Mouse (Mus musculus) embryo, embryonic 11 days (tissue): ENCODE data around the gene G430095P16Rik.

Source experiments
- DNase-seq: peaks from one replicate; pipeline ENCODE4 v3.0.0-alpha.2; 2015

The G430095P16Rik gene

GRCm38 (mm10) chr8:84772628-84773027, 49.8 kb downstream of the G430095P16Rik start:
- DNase-seq, result peak; percentile 20

GRCm38 (mm10) chr8:84773304-84773703, 50.5 kb downstream of the G430095P16Rik start:
- DNase-seq, result no peak

GRCm38 (mm10) chr8:84773833-84774232, 51.0 kb downstream of the G430095P16Rik start:
- DNase-seq, result peak; percentile 68

- DNase-seq, result no peak
These were observed 51.7 kb downstream of the G430095P16Rik start for GRCm38 (mm10) chr8:84774473-84774911.

- DNase-seq, result no peak
These were observed 52.3 kb downstream of the G430095P16Rik start for GRCm38 (mm10) chr8:84775105-84775591.

GRCm38 (mm10) chr8:84775621-84776113, 52.9 kb downstream of the G430095P16Rik start:
- no peak for DNase-seq
